Mouse (Mus musculus): ENCODE results near the gene 1700023F06Rik.

- no peak for TF ChIP-seq POLR2A (IDR thresholded peaks at IDR 0.05; ENCODE audit: borderline replicate concordance, control insufficient read depth, low read depth, low read length)
- no peak for TF ChIP-seq CTCF (IDR thresholded peaks at IDR 0.05; ENCODE audit: control insufficient read depth, insufficient read depth, low read length)
These were observed 2.2 kb downstream of the 1700023F06Rik start for GRCm38 (mm10) chr11:103206203-103206602.
